Mouse (Mus musculus) lung, postnatal 0 days (tissue): ENCODE results near the gene Ptprt.

Experiments used
- CTCF ChIP-seq: IDR thresholded peaks from 2 replicates; pipeline ENCODE4 v1.5.1; 2016; ENCODE audit warnings: antibody characterized with exemption, mild to moderate bottlenecking
- EP300 ChIP-seq: IDR thresholded peaks from 2 replicates; pipeline ENCODE4 v1.6.1; 2016; ENCODE audit warnings: antibody characterized with exemption, mild to moderate bottlenecking, control low read depth

DNA sequence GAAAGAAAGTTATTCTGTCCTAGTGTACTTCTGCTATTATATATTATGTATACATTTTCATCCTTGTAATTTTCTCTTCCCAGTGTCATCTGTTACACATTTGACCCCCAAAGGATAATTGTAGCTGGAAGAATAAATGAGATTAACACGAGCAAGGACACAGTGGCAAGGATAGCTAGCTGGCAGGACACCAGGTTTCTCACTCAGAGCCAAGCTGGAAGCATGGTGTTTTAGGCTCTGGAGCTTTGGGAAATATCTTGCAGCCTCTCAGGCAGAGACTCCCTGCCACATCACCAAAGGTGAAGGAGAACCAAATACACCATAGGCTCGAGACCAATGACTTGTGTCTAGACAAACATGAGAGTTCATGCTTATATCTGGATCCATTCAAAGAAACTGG is 1141.3 kb downstream of the Ptprt start:
- no peak for TF ChIP-seq CTCF
- TF ChIP-seq EP300, result no peak
